Mouse (Mus musculus): ENCODE measurements at regions not wholly inside any gene's neighbourhood (a gene's known extent, or its start where the extent isn't known, plus 50 kb on each side); places are given as distances from the start of the nearest gene placed in this dataset.
A peak's percentile ranks its signal among the peaks of the same experiment; 100 is the strongest.
"Not testable (repeated sequence)": the region's sequence is repeated elsewhere in the genome, so short reads cannot be mapped to it uniquely, and the experiment has no call there.

DNA sequence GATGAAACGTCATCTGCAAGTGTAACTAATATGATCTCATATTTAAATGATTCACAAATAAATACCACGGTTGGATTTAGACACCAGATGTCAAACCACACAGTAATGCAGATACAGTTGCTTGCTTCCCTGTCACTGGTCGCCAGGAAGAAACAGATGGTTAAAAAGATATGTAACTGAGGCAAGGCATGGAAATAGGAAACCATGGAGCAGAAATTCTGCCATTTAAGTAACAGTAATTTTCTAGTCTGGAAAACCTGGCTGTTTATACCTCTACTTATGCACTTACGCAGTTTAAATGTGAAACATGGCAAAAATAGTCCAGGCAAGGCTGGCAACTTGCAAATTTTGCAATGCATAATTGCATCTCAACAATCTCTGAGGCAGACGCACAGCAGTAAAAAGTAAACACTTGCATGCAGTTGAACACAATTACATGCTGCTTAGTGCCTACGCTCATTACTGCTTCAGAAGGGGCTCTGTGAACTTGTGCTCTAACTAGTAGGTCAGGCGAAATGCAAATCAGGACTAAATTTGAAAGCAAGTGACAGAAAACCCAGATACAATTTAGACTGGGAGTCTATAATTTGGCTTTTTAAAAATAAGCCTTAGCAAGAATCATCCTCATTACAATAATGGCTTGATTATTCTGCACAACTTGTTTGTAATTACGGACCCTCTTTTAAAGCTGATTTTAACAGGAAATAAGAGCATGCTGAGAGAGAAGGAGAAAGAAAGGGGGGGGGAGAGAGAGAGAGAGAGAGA is 102.6 kb downstream of the Naa11 start:
- Histone ChIP-seq H3K9ac (no peak overlapping the region), H3K27ac (replicated peaks) (no peak overlapping the region), H3K4me1 (replicated peaks) (no peaks in the 10 kb centered on the region), H3K4me2 (no peak overlapping the region), H3K9me3 (no peaks in the 10 kb centered on the region), H3K27me3 (no peaks in the 10 kb centered on the region), H3K4me3 (no peak overlapping the region), H3K36me3 (no peaks in the 10 kb centered on the region)
- 47% methylated on average over 8 of the region's 8 CpGs for whole genome bisulfite sequencing
- no peak for ATAC-seq (ENCODE audit: low FRiP score, low read depth)

- Histone ChIP-seq H3K27ac (replicated peaks) (no peak overlapping the region), H3K36me3 (no peaks in the 10 kb centered on the region), H3K27me3 (no peaks in the 10 kb centered on the region), H3K4me3 (no peak overlapping the region), H3K9ac (no peak overlapping the region), H3K9me3 (no peaks in the 10 kb centered on the region), H3K4me1 (replicated peaks) (no peaks in the 10 kb centered on the region), H3K4me2 (no peak overlapping the region)
- 81% methylated on average over 5 of the region's 5 CpGs for WGBS
- no peak for ATAC-seq (ENCODE audit: low FRiP score, low read depth)
These were observed 112.7 kb downstream of the Naa11 start for GRCm38 (mm10) chr5:97279455-97279854.

- no peak for ATAC-seq (ENCODE audit: low FRiP score, low read depth)
- H3K4me1 ChIP-seq (replicated peaks): no peaks in the 10 kb centered on the region
- no peak overlapping the region for H3K9ac ChIP-seq
- H3K4me2 ChIP-seq: peak overlapping the region; percentile 28
- H3K27me3 ChIP-seq: no peaks in the 10 kb centered on the region
- no peaks in the 10 kb centered on the region for H3K36me3 ChIP-seq
- H3K4me3 ChIP-seq: no peak overlapping the region
- 67% methylated on average over 16 of the region's 16 CpGs for WGBS
- no peak overlapping the region for H3K27ac ChIP-seq (replicated peaks)
- H3K9me3 ChIP-seq: 0 out of 2 replicates have a peak, but pooled peaks cover 3% of the 10 kb centered on the region
These were observed 114.2 kb downstream of the Naa11 start for GRCm38 (mm10) chr5:97277795-97278572.

DNA sequence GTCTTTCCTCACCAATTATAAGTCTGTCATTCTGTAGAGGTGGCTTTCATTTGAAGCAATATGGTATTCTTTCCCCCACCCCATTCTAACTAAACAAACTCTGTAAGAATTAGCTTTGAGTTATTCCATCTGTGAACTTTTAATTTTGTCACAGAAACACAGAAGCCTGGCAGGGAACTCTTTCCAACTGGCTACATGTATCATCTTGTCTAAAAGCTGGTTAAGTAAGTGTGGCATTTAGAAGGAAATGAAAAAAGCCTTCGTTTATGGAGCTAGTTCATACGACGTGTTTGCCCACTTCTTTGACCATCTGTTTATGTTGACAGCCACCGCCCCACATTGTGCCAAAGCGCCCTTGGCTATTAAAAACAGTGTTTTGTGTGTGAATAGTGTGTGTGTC is 115.5 kb downstream of the Naa11 start:
- Histone ChIP-seq H3K4me1 (replicated peaks) (no peaks in the 10 kb centered on the region), H3K27ac (replicated peaks) (no peak overlapping the region), H3K9me3 (0 out of 2 replicates have a peak, but pooled peaks cover 3% of the 10 kb centered on the region), H3K4me2 (no peak overlapping the region), H3K36me3 (no peaks in the 10 kb centered on the region), H3K4me3 (no peak overlapping the region), H3K9ac (no peak overlapping the region), H3K27me3 (no peaks in the 10 kb centered on the region)
- 76% methylated on average over 5 of the region's 5 CpGs for WGBS
- no peak for ATAC-seq (ENCODE audit: low FRiP score, low read depth)

GRCm38 (mm10) chr5:97264666-97265065 is 127.5 kb downstream of the Naa11 start:
- H3K27ac ChIP-seq (replicated peaks); H3K4me2 ChIP-seq; H3K9me3 ChIP-seq; ATAC-seq (ENCODE audit: low FRiP score, low read depth); H3K4me3 ChIP-seq; H3K9ac ChIP-seq; H3K4me1 ChIP-seq (replicated peaks); H3K36me3 ChIP-seq; H3K27me3 ChIP-seq: not testable (repeated sequence)
- WGBS: 84% methylated on average over 12 of the region's 12 CpGs

GRCm38 (mm10) chr5:97257106-97257505 is 135.1 kb downstream of the Naa11 start:
- Histone ChIP-seq H3K9ac (no peak overlapping the region), H3K4me2 (no peak overlapping the region), H3K36me3 (no peaks in the 10 kb centered on the region), H3K9me3 (no peaks in the 10 kb centered on the region), H3K27ac (replicated peaks) (no peak overlapping the region), H3K27me3 (no peaks in the 10 kb centered on the region), H3K4me1 (replicated peaks) (no peaks in the 10 kb centered on the region), H3K4me3 (no peak overlapping the region)
- 75% methylated on average over 1 of the region's 1 CpGs for WGBS
- ATAC-seq (ENCODE audit: low FRiP score, low read depth): no peak

GRCm38 (mm10) chr5:97256445-97257060 is 135.6 kb downstream of the Naa11 start:
- peak; percentile 73 for ATAC-seq (ENCODE audit: low FRiP score, low read depth)
- Histone ChIP-seq H3K4me3 (no peak overlapping the region), H3K27me3 (no peaks in the 10 kb centered on the region), H3K9ac (no peak overlapping the region), H3K27ac (replicated peaks) (no peak overlapping the region), H3K4me1 (replicated peaks) (no peaks in the 10 kb centered on the region), H3K4me2 (no peak overlapping the region), H3K36me3 (no peaks in the 10 kb centered on the region), H3K9me3 (no peaks in the 10 kb centered on the region)
- WGBS: 38% methylated on average over 7 of the region's 7 CpGs

DNA sequence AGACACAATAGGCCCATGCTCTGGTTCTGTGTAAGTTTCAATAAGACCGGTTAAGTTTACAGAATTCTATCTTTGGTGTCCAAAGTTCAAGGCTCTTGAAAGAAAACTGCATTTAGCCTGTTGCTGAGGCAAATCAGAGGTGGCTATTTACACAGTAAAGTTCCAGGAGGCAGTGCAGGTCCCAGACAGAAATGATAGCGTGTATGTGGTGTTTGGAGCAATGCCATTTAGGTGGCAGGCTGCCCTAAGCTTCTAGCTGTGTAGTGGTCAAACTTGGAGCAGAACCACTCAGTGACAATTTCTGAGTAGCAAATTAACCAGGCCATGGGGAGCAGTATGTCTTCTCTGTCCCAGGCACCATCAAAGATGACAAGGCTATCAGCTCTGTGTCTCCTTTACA is 125.5 kb upstream of the Paqr3 start:
- Histone ChIP-seq H3K4me2 (no peak overlapping the region), H3K27ac (replicated peaks) (no peak overlapping the region), H3K9ac (no peak overlapping the region), H3K4me3 (no peak overlapping the region), H3K4me1 (replicated peaks) (no peaks in the 10 kb centered on the region), H3K27me3 (no peaks in the 10 kb centered on the region), H3K9me3 (no peaks in the 10 kb centered on the region), H3K36me3 (no peaks in the 10 kb centered on the region)
- WGBS: 81% methylated on average over 2 of the region's 2 CpGs
- ATAC-seq (ENCODE audit: low FRiP score, low read depth): no peak

DNA sequence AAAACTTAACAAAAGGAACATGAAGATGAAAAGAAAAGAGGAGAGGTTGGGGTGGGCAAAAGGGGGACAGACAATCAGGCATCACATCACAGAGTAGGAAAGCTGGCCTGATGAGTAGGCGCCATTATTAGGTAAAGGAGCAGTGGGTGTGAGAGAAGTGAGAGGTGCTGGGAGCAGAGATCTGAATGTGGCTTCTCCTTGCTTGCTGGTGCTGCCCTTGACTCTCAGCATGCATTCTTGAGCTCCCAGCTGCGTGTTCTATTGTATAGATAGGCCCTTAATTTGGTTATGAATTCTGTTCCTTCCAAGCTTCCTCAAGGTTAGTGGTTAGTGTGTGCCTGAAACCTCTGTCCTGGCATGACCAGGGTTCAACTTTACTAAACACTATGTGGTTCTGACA is 115.0 kb upstream of the Paqr3 start:
- Histone ChIP-seq H3K27ac (replicated peaks) (no peak overlapping the region), H3K9ac (no peak overlapping the region), H3K27me3 (no peaks in the 10 kb centered on the region), H3K36me3 (no peaks in the 10 kb centered on the region), H3K4me2 (no peak overlapping the region), H3K4me1 (replicated peaks) (peaks cover 11% of the 10 kb centered on the region), H3K4me3 (no peak overlapping the region), H3K9me3 (no peaks in the 10 kb centered on the region)
- 54% methylated on average over 2 of the region's 2 CpGs for WGBS
- ATAC-seq (ENCODE audit: low FRiP score, low read depth): no peak

- Histone ChIP-seq H3K27ac (replicated peaks) (peak overlapping the region; percentile 64), H3K9me3 (no peaks in the 10 kb centered on the region), H3K4me1 (replicated peaks) (peaks cover 11% of the 10 kb centered on the region), H3K9ac (peak overlapping the region; percentile 43), H3K4me2 (peak overlapping the region; percentile 56), H3K4me3 (peak overlapping the region; percentile 36), H3K27me3 (no peaks in the 10 kb centered on the region), H3K36me3 (no peaks in the 10 kb centered on the region)
- peak; percentile 81 for ATAC-seq (ENCODE audit: low FRiP score, low read depth)
- 31% methylated on average over 12 of the region's 12 CpGs for WGBS
These were observed 112.0 kb upstream of the Paqr3 start for GRCm38 (mm10) chr5:97223238-97223857.

DNA sequence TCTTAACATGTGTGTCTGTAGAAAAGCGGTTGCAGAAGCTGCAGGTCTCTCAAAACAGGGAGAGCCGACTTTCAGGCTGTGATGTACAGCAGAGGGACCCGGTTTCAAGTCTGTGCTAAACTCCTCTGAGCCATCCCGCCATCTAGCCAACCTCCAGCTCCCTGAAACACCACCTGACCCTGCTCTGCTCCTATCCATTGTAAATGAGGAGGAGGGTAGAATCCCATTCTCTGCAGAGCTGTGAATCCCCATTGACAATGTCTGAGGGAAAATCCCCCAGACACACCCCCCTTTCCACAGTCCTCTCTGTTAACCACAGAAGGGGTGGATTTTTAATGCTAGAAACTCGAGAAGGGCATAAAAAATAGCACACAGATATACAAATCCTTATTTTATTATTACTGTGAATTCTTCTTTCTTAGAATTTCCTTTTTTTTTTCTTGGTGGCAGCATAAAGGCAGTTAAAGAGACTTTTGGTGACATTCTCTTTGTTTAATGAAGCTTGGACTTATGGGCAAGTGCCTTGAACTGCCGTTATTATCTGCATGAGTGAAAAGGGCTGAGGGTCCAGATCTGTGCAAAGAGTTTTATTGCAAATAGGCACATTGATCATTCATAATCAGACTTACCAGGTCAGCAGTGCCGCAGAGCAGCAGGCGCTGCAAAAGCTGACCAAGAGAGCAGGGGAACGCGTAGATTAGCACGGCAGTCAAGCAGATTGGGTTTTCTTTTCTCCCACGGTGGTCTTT is 111.3 kb upstream of the Paqr3 start:
- peak overlapping the region; percentile 36 for H3K4me3 ChIP-seq
- peak; percentile 63 for ATAC-seq (ENCODE audit: low FRiP score, low read depth)
- no peaks in the 10 kb centered on the region for H3K36me3 ChIP-seq
- H3K27me3 ChIP-seq: no peaks in the 10 kb centered on the region
- no peaks in the 10 kb centered on the region for H3K9me3 ChIP-seq
- H3K4me1 ChIP-seq (replicated peaks): peaks cover 11% of the 10 kb centered on the region
- H3K4me2 ChIP-seq: peak overlapping the region; percentile 56
- peak overlapping the region; percentile 43 for H3K9ac ChIP-seq
- H3K27ac ChIP-seq (replicated peaks): peak overlapping the region; percentile 64
- 19% methylated on average over 12 of the region's 12 CpGs for WGBS
